Mouse (Mus musculus) left cerebral cortex, postnatal 10 days (tissue): ENCODE results near the gene Riok1. TPM values are rescaled to one million over a fixed set of nuclear protein-coding genes. Genes with fewer than 3 reads are reported as not detected.

ENCODE experiments used
- DNase-seq, 2 experiments: peaks; one replicate each; pipeline ENCODE4 v3.0.0; 2021 to 2022; ENCODE audit warnings: low spot score in 2 of 2, mixed read lengths in 1 of 2; ENCODE audit errors: extremely low spot score in 1 of 2
- intact Hi-C: fragments of 180-260 bp; cut with DNase I; formaldehyde crosslinking; loops from one replicate; pipeline ENCODE4 v1.15.1; 2025
- total RNA-seq, 2 experiments: library from RNA; stranded (reverse); gene quantifications; 2 replicates each; pipeline ENCODE4 v1.2.3; 2021

The Riok1 gene
- total RNA-seq = 10 to 100 TPM; 23.3 to 24.5 TPM

GRCm38 (mm10) chr13:38036343-38037043 is at the start of gene Riok1:
Riok1 (plus strand) TSS chr13:38036995.
- intact Hi-C loops = loop anchor here (5.0 to 10.0 kb wide), 2 partner anchors 44 to 582 kb away; partner anchors contain the start of gene Ssr1
- DNase-seq = peak in 1 of 2 experiments; percentile 24

- intact Hi-C loops = loop anchor here (5.0 kb wide), 2 partner anchors 48 to 63 kb away; partner anchors contain the start of genes Cage1 and Riok1
- no peak for DNase-seq
Observed at GRCm38 (mm10) chr13:37989701-37990100, 47.1 kb upstream of the Riok1 start.

- intact Hi-C loops = loop anchor here (5.0 kb wide), 1 partner anchor 44 kb away; the partner anchor contains the start of genes Cage1 and Riok1
- DNase-seq = no peak
Observed at GRCm38 (mm10) chr13:37992638-37993371, 44.0 kb upstream of the Riok1 start.

- intact Hi-C loops = loop anchor here (5.0 kb wide), 1 partner anchor 44 kb away; the partner anchor contains the start of genes Cage1 and Riok1
- DNase-seq = no peak
Observed at GRCm38 (mm10) chr13:37993376-37993703, 43.5 kb upstream of the Riok1 start.

GRCm38 (mm10) chr13:37993704-37994404 is 42.9 kb upstream of the Riok1 start, which contains the start of gene Ssr1:
Ssr1 (minus strand) TSS chr13:37994217.
- DNase-seq = peak; percentile 93 to 99
- intact Hi-C loops = loop anchor here (5.0 kb wide), 1 partner anchor 43 kb away; the partner anchor contains the start of genes Cage1 and Riok1

- DNase-seq = no peak
- intact Hi-C loops = loop anchor here (5.0 kb wide), 1 partner anchor 43 kb away; the partner anchor contains the start of genes Cage1 and Riok1
Observed at GRCm38 (mm10) chr13:37994405-37994749, 42.4 kb upstream of the Riok1 start.

- no peak for DNase-seq
- intact Hi-C loops = no loop called here
Observed at GRCm38 (mm10) chr13:37999713-38000112, 37.1 kb upstream of the Riok1 start.

- intact Hi-C loops = no loop called here
- DNase-seq = no peak
Observed at GRCm38 (mm10) chr13:38002461-38002860, 34.3 kb upstream of the Riok1 start.

- no peak for DNase-seq
- intact Hi-C loops = no loop called here
Observed at GRCm38 (mm10) chr13:38007972-38008371, 28.8 kb upstream of the Riok1 start.

GRCm38 (mm10) chr13:38009721-38010408 is 26.9 kb upstream of the Riok1 start:
- DNase-seq = no peak

GRCm38 (mm10) chr13:38010444-38010910 is 26.3 kb upstream of the Riok1 start:
- intact Hi-C loops = no loop called here
- DNase-seq = no peak

More at GRCm38 (mm10) chr13:38009721-38010408, 26.9 kb upstream of the Riok1 start:
- intact Hi-C loops = no loop called here

- no peak for DNase-seq
- intact Hi-C loops = no loop called here
Observed at GRCm38 (mm10) chr13:38012436-38012835, 24.4 kb upstream of the Riok1 start.

- intact Hi-C loops = no loop called here
- no peak for DNase-seq
Observed at GRCm38 (mm10) chr13:38015591-38015990, 21.2 kb upstream of the Riok1 start.

GRCm38 (mm10) chr13:38018791-38019190 is 18.0 kb upstream of the Riok1 start:
- DNase-seq = no peak
- intact Hi-C loops = no loop called here

GRCm38 (mm10) chr13:38025874-38026273 is 10.9 kb upstream of the Riok1 start:
- DNase-seq = no peak
- intact Hi-C loops = no loop called here

GRCm38 (mm10) chr13:38027618-38028248 is 9.1 kb upstream of the Riok1 start:
- DNase-seq = no peak
- intact Hi-C loops = no loop called here

- intact Hi-C loops = no loop called here
- no peak for DNase-seq
Observed at GRCm38 (mm10) chr13:38028407-38028806, 8.4 kb upstream of the Riok1 start.

- peak; percentile 95 to 97 for DNase-seq
- intact Hi-C loops = loop anchor here (5.0 to 10.0 kb wide), 2 partner anchors 45 to 582 kb away; partner anchors contain the start of gene Ssr1
Observed at GRCm38 (mm10) chr13:38037044-38037687, 371 bp downstream of the Riok1 start, which contains the start of gene Cage1. Cage1 (minus strand) TSS chr13:38037069.
